Mouse (Mus musculus): ENCODE measurements around the gene Rpusd3. TPM values are rescaled to one million over a fixed set of nuclear protein-coding genes. Genes with fewer than 3 reads are reported as not detected.

Gene Rpusd3
- polyA plus RNA-seq, 1 experiment from 2014 or later, result 23.0 TPM

GRCm38 (mm10) chr6:113386025-113386424, 33.1 kb downstream of the Rpusd3 start:
- Histone ChIP-seq H3K4me3 (ENCODE audit: low read depth, low read length) (no peak overlapping the region), H3K9ac (ENCODE audit: low read depth, low read length) (no peak overlapping the region; the same call in 1 of the 2 replicates), H3K27ac (ENCODE audit: low read depth, low read length) (no peak overlapping the region), H3K4me2 (replicated peaks; ENCODE audit: low read depth, low read length) (no peak overlapping the region), H3K27me3 (ENCODE audit: control insufficient read depth, insufficient read depth, low read length) (no peaks in the 10 kb centered on the region), H3K36me3 (ENCODE audit: control insufficient read depth, insufficient read depth, low read length) (peaks cover 17% of the 10 kb centered on the region), H3K9me3 (ENCODE audit: control insufficient read depth, low read length) (no peaks in the 10 kb centered on the region), H3K4me1 (replicated peaks; ENCODE audit: control insufficient read depth, insufficient read depth, low read length) (no peaks in the 10 kb centered on the region)
- 86% methylated on average over 3 of the region's 3 CpGs for WGBS
- no peak for ATAC-seq (ENCODE audit: low FRiP score)
- no peak for DNase-seq (ENCODE audit: low spot score)

GRCm38 (mm10) chr6:113385160-113385714, 33.9 kb downstream of the Rpusd3 start:
- no peak overlapping the region for H3K4me3 ChIP-seq (ENCODE audit: low read depth, low read length)
- H3K27ac ChIP-seq (ENCODE audit: low read depth, low read length), result no peak overlapping the region
- no peak overlapping the region for H3K9ac ChIP-seq (ENCODE audit: low read depth, low read length)
- ATAC-seq (ENCODE audit: low FRiP score), result no peak
- 88% methylated on average over 11 of the region's 11 CpGs for WGBS
- no peak overlapping the region for H3K4me2 ChIP-seq (replicated peaks; ENCODE audit: low read depth, low read length)
- H3K27me3 ChIP-seq (ENCODE audit: control insufficient read depth, insufficient read depth, low read length), result no peaks in the 10 kb centered on the region
- H3K36me3 ChIP-seq (ENCODE audit: control insufficient read depth, insufficient read depth, low read length), result peaks cover 19% of the 10 kb centered on the region
- no peaks in the 10 kb centered on the region for H3K9me3 ChIP-seq (ENCODE audit: control insufficient read depth, low read length)
- no peaks in the 10 kb centered on the region; the same call in 1 of the 2 replicates for H3K4me1 ChIP-seq (replicated peaks; ENCODE audit: control insufficient read depth, insufficient read depth, low read length)
- DNase-seq (ENCODE audit: low spot score), result no peak

GRCm38 (mm10) chr6:113384351-113384927, 34.7 kb downstream of the Rpusd3 start:
- ATAC-seq (ENCODE audit: low FRiP score) (no peak), DNase-seq (ENCODE audit: low spot score) (no peak)
- Histone ChIP-seq H3K4me1 (replicated peaks; ENCODE audit: control insufficient read depth, insufficient read depth, low read length) (no peaks in the 10 kb centered on the region; the same call in 1 of the 2 replicates), H3K27ac (ENCODE audit: low read depth, low read length) (no peak overlapping the region), H3K27me3 (ENCODE audit: control insufficient read depth, insufficient read depth, low read length) (no peaks in the 10 kb centered on the region), H3K9me3 (ENCODE audit: control insufficient read depth, low read length) (no peaks in the 10 kb centered on the region), H3K36me3 (ENCODE audit: control insufficient read depth, insufficient read depth, low read length) (peaks cover 15% of the 10 kb centered on the region), H3K4me3 (ENCODE audit: low read depth, low read length) (no peak overlapping the region), H3K4me2 (replicated peaks; ENCODE audit: low read depth, low read length) (no peak overlapping the region), H3K9ac (ENCODE audit: low read depth, low read length) (no peak overlapping the region)
- WGBS, result 93% methylated on average over 8 of the region's 8 CpGs

GRCm38 (mm10) chr6:113380480-113380879, 38.7 kb downstream of the Rpusd3 start:
- ATAC-seq (ENCODE audit: low FRiP score) (no peak), DNase-seq (ENCODE audit: low spot score) (no peak)
- H3K4me1 ChIP-seq (replicated peaks; ENCODE audit: control insufficient read depth, insufficient read depth, low read length), result no peaks in the 10 kb centered on the region; the same call in none of the 2 replicates
- H3K9ac ChIP-seq (ENCODE audit: low read depth, low read length), result no peak overlapping the region
- no peak overlapping the region for H3K4me3 ChIP-seq (ENCODE audit: low read depth, low read length)
- H3K36me3 ChIP-seq (ENCODE audit: control insufficient read depth, insufficient read depth, low read length), result peaks cover 10% of the 10 kb centered on the region
- H3K4me2 ChIP-seq (replicated peaks; ENCODE audit: low read depth, low read length), result no peak overlapping the region
- WGBS, result 94% methylated on average over 11 of the region's 11 CpGs
- H3K27me3 ChIP-seq (ENCODE audit: control insufficient read depth, insufficient read depth, low read length), result no peaks in the 10 kb centered on the region
- H3K27ac ChIP-seq (ENCODE audit: low read depth, low read length), result no peak overlapping the region
- H3K9me3 ChIP-seq (ENCODE audit: control insufficient read depth, low read length), result no peaks in the 10 kb centered on the region

GRCm38 (mm10) chr6:113379246-113379645, 39.9 kb downstream of the Rpusd3 start:
- no peak for ATAC-seq (ENCODE audit: low FRiP score)
- Histone ChIP-seq H3K27ac (ENCODE audit: low read depth, low read length) (no peak overlapping the region), H3K36me3 (ENCODE audit: control insufficient read depth, insufficient read depth, low read length) (peaks cover 4% of the 10 kb centered on the region), H3K27me3 (ENCODE audit: control insufficient read depth, insufficient read depth, low read length) (no peaks in the 10 kb centered on the region), H3K9me3 (ENCODE audit: control insufficient read depth, low read length) (no peaks in the 10 kb centered on the region), H3K4me1 (replicated peaks; ENCODE audit: control insufficient read depth, insufficient read depth, low read length) (no peaks in the 10 kb centered on the region; the same call in none of the 2 replicates), H3K4me2 (replicated peaks; ENCODE audit: low read depth, low read length) (peak overlapping the region; percentile 89; the same call in 1 of the 2 replicates), H3K4me3 (ENCODE audit: low read depth, low read length) (peak overlapping the region; percentile 99; the same call in 1 of the 2 replicates), H3K9ac (ENCODE audit: low read depth, low read length) (no peak overlapping the region)
- DNase-seq (ENCODE audit: low spot score), result no peak
- 85% methylated on average over 6 of the region's 6 CpGs for WGBS

GRCm38 (mm10) chr6:113377496-113378385, 41.4 kb downstream of the Rpusd3 start, which contains the start of the genes Tada3 and Arpc4:
TSS of gene Tada3 (minus strand) at chr6:113377883.
TSS of gene Arpc4 (plus strand) at chr6:113378115.
- Histone ChIP-seq H3K4me3 (ENCODE audit: low read depth, low read length) (peak within 1 kb of the TSS; percentile 99), H3K36me3 (ENCODE audit: control insufficient read depth, insufficient read depth, low read length) (0 out of 2 replicates have a peak, but pooled peaks cover 2% of the 10 kb centered on the region)
- WGBS, result under 1% methylated on average over 61 of the region's 61 CpGs

GRCm38 (mm10) chr6:113377172-113377495, 42.0 kb downstream of the Rpusd3 start:
- H3K27ac ChIP-seq (ENCODE audit: low read depth, low read length), result peak overlapping the region; percentile 91
- no peaks in the 10 kb centered on the region for H3K9me3 ChIP-seq (ENCODE audit: control insufficient read depth, low read length)
- H3K27me3 ChIP-seq (ENCODE audit: control insufficient read depth, insufficient read depth, low read length), result no peaks in the 10 kb centered on the region
- H3K4me2 ChIP-seq (replicated peaks; ENCODE audit: low read depth, low read length), result peak overlapping the region; percentile 89
- WGBS, result 9% methylated on average over 7 of the region's 7 CpGs
- peak overlapping the region; percentile 99 for H3K4me3 ChIP-seq (ENCODE audit: low read depth, low read length)
- DNase-seq (ENCODE audit: low spot score), result no peak
- 0 out of 2 replicates have a peak, but pooled peaks cover 2% of the 10 kb centered on the region for H3K36me3 ChIP-seq (ENCODE audit: control insufficient read depth, insufficient read depth, low read length)
- peak overlapping the region; percentile 93 for H3K9ac ChIP-seq (ENCODE audit: low read depth, low read length)
- ATAC-seq (ENCODE audit: low FRiP score), result no peak
- H3K4me1 ChIP-seq (replicated peaks; ENCODE audit: control insufficient read depth, insufficient read depth, low read length), result no peaks in the 10 kb centered on the region; the same call in none of the 2 replicates

More at GRCm38 (mm10) chr6:113377496-113378385, 41.4 kb downstream of the Rpusd3 start, which contains the start of the genes Tada3 and Arpc4:
- Histone ChIP-seq H3K9ac (ENCODE audit: low read depth, low read length) (peak within 1 kb of the TSS; percentile 93), H3K27me3 (ENCODE audit: control insufficient read depth, insufficient read depth, low read length) (no peaks in the 10 kb centered on the region), H3K27ac (ENCODE audit: low read depth, low read length) (peak within 1 kb of the TSS; percentile 91), H3K4me1 (replicated peaks; ENCODE audit: control insufficient read depth, insufficient read depth, low read length) (no peaks in the 10 kb centered on the region; the same call in none of the 2 replicates), H3K4me2 (replicated peaks; ENCODE audit: low read depth, low read length) (peak within 1 kb of the TSS; percentile 89), H3K9me3 (ENCODE audit: control insufficient read depth, low read length) (no peaks in the 10 kb centered on the region)
- DNase-seq (ENCODE audit: low spot score) (peak; percentile 94), ATAC-seq (ENCODE audit: low FRiP score) (peak; percentile 97)

GRCm38 (mm10) chr6:113373491-113373890, 45.6 kb downstream of the Rpusd3 start:
- Histone ChIP-seq H3K4me3 (ENCODE audit: low read depth, low read length) (no peak overlapping the region), H3K4me2 (replicated peaks; ENCODE audit: low read depth, low read length) (no peak overlapping the region), H3K4me1 (replicated peaks; ENCODE audit: control insufficient read depth, insufficient read depth, low read length) (no peaks in the 10 kb centered on the region), H3K27ac (ENCODE audit: low read depth, low read length) (no peak overlapping the region), H3K36me3 (ENCODE audit: control insufficient read depth, insufficient read depth, low read length) (no peaks in the 10 kb centered on the region), H3K9ac (ENCODE audit: low read depth, low read length) (no peak overlapping the region), H3K27me3 (ENCODE audit: control insufficient read depth, insufficient read depth, low read length) (no peaks in the 10 kb centered on the region), H3K9me3 (ENCODE audit: control insufficient read depth, low read length) (no peaks in the 10 kb centered on the region)
- WGBS, result 95% methylated on average over 4 of the region's 4 CpGs
- no peak for ATAC-seq (ENCODE audit: low FRiP score)
- DNase-seq (ENCODE audit: low spot score), result no peak
